Mouse (Mus musculus): Measurements from ENCODE around the gene Drosha. TPM values are rescaled to one million over a fixed set of nuclear protein-coding genes. Genes with fewer than 3 reads are reported as not detected.

Drosha gene
- total RNA-seq, 2 experiments from 2014 or later: 35.4 to 39.6 TPM

- DNase-seq (ENCODE audit: low spot score): no peak
Measured at GRCm38 (mm10) chr15:12829878-12830277, 5.3 kb downstream of the Drosha start.

- no peak for DNase-seq (ENCODE audit: low spot score)
Measured at GRCm38 (mm10) chr15:12832599-12832998, 8.0 kb downstream of the Drosha start.

- no peak for DNase-seq (ENCODE audit: low spot score)
Measured at GRCm38 (mm10) chr15:12833385-12833784, 8.8 kb downstream of the Drosha start.

GRCm38 (mm10) chr15:12834231-12834630 lies 9.6 kb downstream of the Drosha start:
- no peak for DNase-seq (ENCODE audit: low spot score)

GRCm38 (mm10) chr15:12840737-12841136 lies 16.1 kb downstream of the Drosha start:
- no peak for DNase-seq (ENCODE audit: low spot score)

- no peak for DNase-seq (ENCODE audit: low spot score)
Measured at GRCm38 (mm10) chr15:12842833-12843232, 18.2 kb downstream of the Drosha start.

- no peak for DNase-seq (ENCODE audit: low spot score)
Measured at GRCm38 (mm10) chr15:12848196-12848975, 23.8 kb downstream of the Drosha start.

GRCm38 (mm10) chr15:12849373-12849772 lies 24.8 kb downstream of the Drosha start:
- DNase-seq (ENCODE audit: low spot score): no peak

- no peak for DNase-seq (ENCODE audit: low spot score)
Measured at GRCm38 (mm10) chr15:12853471-12853870, 28.9 kb downstream of the Drosha start.

- DNase-seq (ENCODE audit: low spot score): no peak
Measured at GRCm38 (mm10) chr15:12856780-12857179, 32.2 kb downstream of the Drosha start.

GRCm38 (mm10) chr15:12857840-12858516 lies 33.4 kb downstream of the Drosha start:
- DNase-seq (ENCODE audit: low spot score): no peak

- DNase-seq (ENCODE audit: low spot score): no peak
Measured at GRCm38 (mm10) chr15:12858645-12859044, 34.0 kb downstream of the Drosha start.

- no peak for DNase-seq (ENCODE audit: low spot score)
Measured at GRCm38 (mm10) chr15:12862061-12862460, 37.4 kb downstream of the Drosha start.

GRCm38 (mm10) chr15:12863669-12864068 lies 39.1 kb downstream of the Drosha start:
- no peak for DNase-seq (ENCODE audit: low spot score)

GRCm38 (mm10) chr15:12865595-12866314 lies 41.1 kb downstream of the Drosha start:
- no peak for DNase-seq (ENCODE audit: low spot score)

GRCm38 (mm10) chr15:12867269-12867668 lies 42.7 kb downstream of the Drosha start:
- DNase-seq (ENCODE audit: low spot score): no peak

GRCm38 (mm10) chr15:12875442-12876176 lies 51.0 kb downstream of the Drosha start:
- no peak for DNase-seq (ENCODE audit: low spot score)

GRCm38 (mm10) chr15:12876266-12876665 lies 51.7 kb downstream of the Drosha start:
- no peak for DNase-seq (ENCODE audit: low spot score)

GRCm38 (mm10) chr15:12876881-12877280 lies 52.3 kb downstream of the Drosha start:
- no peak for DNase-seq (ENCODE audit: low spot score)

GRCm38 (mm10) chr15:12877934-12878333 lies 53.3 kb downstream of the Drosha start:
- DNase-seq (ENCODE audit: low spot score): no peak

GRCm38 (mm10) chr15:12878581-12878980 lies 54.0 kb downstream of the Drosha start:
- DNase-seq (ENCODE audit: low spot score): no peak

GRCm38 (mm10) chr15:12879937-12880336 lies 55.3 kb downstream of the Drosha start:
- no peak for DNase-seq (ENCODE audit: low spot score)

All from gastrocnemius, adult 18-20 months (tissue).